Mouse (Mus musculus) naive thymus-derived CD4-positive, alpha-beta T cell, adult 2 months (primary cell): Measurements from ENCODE around the gene Gon7.

Experiments
- DNase-seq: peaks from one replicate; pipeline ENCODE4 v3.0.0-alpha.2; 2011; ENCODE audit warnings: low read depth

Gon7 gene

GRCm38 (mm10) chr12:102743036-102743588 lies 14.5 kb downstream of the Gon7 start:
- DNase-seq = no peak

GRCm38 (mm10) chr12:102742056-102742455 lies 15.5 kb downstream of the Gon7 start:
- no peak for DNase-seq

GRCm38 (mm10) chr12:102740285-102740684 lies 17.3 kb downstream of the Gon7 start:
- peak; percentile 72 for DNase-seq

GRCm38 (mm10) chr12:102739096-102739495 lies 18.5 kb downstream of the Gon7 start:
- no peak for DNase-seq

GRCm38 (mm10) chr12:102733381-102733780 lies 24.2 kb downstream of the Gon7 start:
- peak; percentile 80 for DNase-seq

GRCm38 (mm10) chr12:102730798-102731619 lies 26.6 kb downstream of the Gon7 start:
- no peak for DNase-seq

GRCm38 (mm10) chr12:102729855-102730797 lies 27.5 kb downstream of the Gon7 start:
- no peak for DNase-seq

- DNase-seq = no peak
Measured at GRCm38 (mm10) chr12:102725761-102726175, 31.8 kb downstream of the Gon7 start.

- no peak for DNase-seq
Measured at GRCm38 (mm10) chr12:102725146-102725545, 32.5 kb downstream of the Gon7 start.

GRCm38 (mm10) chr12:102723861-102724260 lies 33.7 kb downstream of the Gon7 start:
- DNase-seq = no peak

GRCm38 (mm10) chr12:102722966-102723365 lies 34.6 kb downstream of the Gon7 start:
- no peak for DNase-seq

GRCm38 (mm10) chr12:102722451-102722850 lies 35.2 kb downstream of the Gon7 start:
- DNase-seq = no peak

GRCm38 (mm10) chr12:102719552-102720315 lies 37.9 kb downstream of the Gon7 start:
- peak; percentile 82 for DNase-seq

GRCm38 (mm10) chr12:102714654-102715395 lies 42.8 kb downstream of the Gon7 start:
- no peak for DNase-seq

GRCm38 (mm10) chr12:102714116-102714515 lies 43.5 kb downstream of the Gon7 start:
- no peak for DNase-seq

- DNase-seq = no peak
Measured at GRCm38 (mm10) chr12:102713153-102713865, 44.3 kb downstream of the Gon7 start.

- DNase-seq = no peak
Measured at GRCm38 (mm10) chr12:102710851-102711375, 46.7 kb downstream of the Gon7 start.

- DNase-seq = no peak
Measured at GRCm38 (mm10) chr12:102709896-102710295, 47.7 kb downstream of the Gon7 start.

- no peak for DNase-seq
Measured at GRCm38 (mm10) chr12:102708220-102708619, 49.4 kb downstream of the Gon7 start.

GRCm38 (mm10) chr12:102706833-102707463 lies 50.7 kb downstream of the Gon7 start:
- no peak for DNase-seq
